Mouse (Mus musculus): Measurements from ENCODE around the gene Bcl6b.

GRCm38 (mm10) chr11:70211972-70212371, 17.6 kb downstream of the Bcl6b start:
- TF ChIP-seq CTCF (IDR thresholded peaks at IDR 0.05; ENCODE audit: low read depth, low read length) (no peak), TAL1 (conservative IDR thresholded peaks at IDR 0.05; ENCODE audit: low read depth, low read length) (no peak), POLR2AphosphoS5 (IDR thresholded peaks at IDR 0.05; ENCODE audit: insufficient replicate concordance, low read depth, low read length) (no peak)
